In the genomic region with DNA sequence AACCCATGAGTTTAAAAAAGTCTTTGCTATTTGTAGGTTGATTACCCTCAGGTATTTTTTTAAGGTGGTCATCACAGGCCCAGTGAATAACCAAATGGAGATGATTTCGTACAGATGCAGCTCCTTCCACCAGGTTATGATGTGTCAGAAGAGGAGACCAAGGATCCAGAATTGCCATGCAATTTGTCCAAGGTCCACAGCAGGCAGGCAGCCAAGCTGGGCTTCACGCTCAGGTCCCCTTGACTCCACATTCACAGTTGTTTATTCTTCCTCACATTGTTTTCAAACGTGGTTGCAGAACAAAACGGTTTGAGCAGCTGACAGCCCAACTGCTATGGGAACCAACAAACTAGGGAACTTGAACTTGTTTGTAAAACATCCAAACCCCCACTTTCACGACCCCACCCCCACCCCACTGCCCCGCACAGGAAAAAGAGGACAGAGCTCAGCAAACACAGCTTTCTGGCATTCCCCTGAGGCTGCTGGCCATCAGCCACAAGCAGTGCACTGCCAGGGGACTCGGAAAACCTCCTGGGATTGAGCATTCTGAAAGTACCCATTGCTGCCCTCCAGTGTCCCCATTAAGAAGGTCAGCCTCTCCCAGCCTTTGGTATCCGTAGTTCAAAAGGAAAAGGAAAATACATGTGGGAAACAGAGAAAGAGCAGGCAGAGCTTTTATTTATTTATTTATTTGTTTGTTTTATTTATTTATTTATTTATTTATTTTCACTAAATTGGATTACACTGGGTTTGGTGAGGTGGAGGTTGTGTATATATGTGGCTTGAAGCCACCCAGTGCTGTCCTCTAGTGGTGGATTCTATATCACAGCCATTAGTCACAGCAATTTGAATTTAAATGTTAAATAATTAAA, we compare ENCODE assay signal across 8 mouse cellular contexts. TPM values are rescaled to one million over a fixed set of nuclear protein-coding genes. Genes with fewer than 3 reads are reported as not detected.
DNase-seq lines count a peak whose midpoint lies in the region; ATAC-seq and TF ChIP-seq lines count a peak whose summit lies in the region.

No protein-coding gene starts in this region.

- H3K4me2 ChIP-seq in forebrain, postnatal 0 days (ENCODE audit: low read depth): no peak overlapping the region

- no peaks in the 10 kb centered on the region; the same call in 1 of the 2 replicates for H3K4me1 ChIP-seq in forebrain, postnatal 0 days (ENCODE audit: insufficient read depth)

- peak; percentile 73 for ATAC-seq in forebrain, postnatal 0 days
- no peak for ATAC-seq in erythroblast, adult 5-6 weeks (replicated peaks; ENCODE audit: low FRiP score, poor library complexity, severe bottlenecking)

- TF ChIP-seq CTCF in forebrain, postnatal 0 days (IDR thresholded peaks at IDR 0.05; ENCODE audit: low read depth): peak; percentile 70

- H3K27ac ChIP-seq in forebrain, postnatal 0 days (ENCODE audit: low read depth, low read length): no peak overlapping the region

- H3K9me3 ChIP-seq in forebrain, postnatal 0 days (ENCODE audit: low read length): no peaks in the 10 kb centered on the region

- H3K4me3 ChIP-seq in forebrain, postnatal 0 days (ENCODE audit: low read depth, low read length): no peak overlapping the region

- no peaks in the 10 kb centered on the region for H3K36me3 ChIP-seq in forebrain, postnatal 0 days (ENCODE audit: insufficient read depth)

- no peak overlapping the region for H3K9ac ChIP-seq in forebrain, postnatal 0 days

- DNase-seq in adrenal gland, adult (ENCODE audit: inconsistent age in 2 of 2, low spot score in 1 of 2): peak; percentile 51 to 82
- no peak for DNase-seq in adrenal gland, postnatal 4 days (ENCODE audit: low spot score in 2 of 2)
- peak; percentile 52 for DNase-seq in right cerebral cortex, adult 18-20 months
- DNase-seq in right cerebral cortex, postnatal 25 days: no peak
- peak; percentile 74 for DNase-seq in forebrain, postnatal 0 days
- DNase-seq in kidney, postnatal 10 days: peak; percentile 69
- DNase-seq in lung, postnatal 36 days: peak; percentile 66

- no peaks in the 10 kb centered on the region for H3K27me3 ChIP-seq in forebrain, postnatal 0 days (ENCODE audit: insufficient read depth, low read length)

- WGBS in forebrain, postnatal 0 days: 19% methylated on average over 8 of the region's 8 CpGs

RNA-seq across cellular contexts. Expression of gene Cdh5, which starts 24.6 kb away (rescaled TPM):
- total RNA-seq in adrenal gland, postnatal 4 days (2021): 100 to 1,000 TPM; 117 to 119 TPM
- total RNA-seq in forebrain, postnatal 0 days (2014; rRNA removed): 10.9 and 18.1 TPM in 2 replicates
- 8.1 and 8.4 TPM in 2 replicates for polyA plus RNA-seq in forebrain, postnatal 0 days (2015; fragmentation: Nextera tagmentation; extraction: Ambion mirVana)
- not detected in 2 replicates for total RNA-seq in erythroblast, adult 5-6 weeks (2015; ENCODE audit: low replicate concordance)
- total RNA-seq in erythroblast, adult 5-6 weeks (2017; ENCODE audit: low replicate concordance): not detected in 2 replicates

Comparison
In these comparisons a context has a peak if more than half of its experiments do, and no peak if none do; other contexts are left out.
1. DNase-seq: peak in adrenal gland, adult (2 of 2), right cerebral cortex, adult 18-20 months (single experiment), forebrain, postnatal 0 days (single experiment), kidney, postnatal 10 days (single experiment) and lung, postnatal 36 days (single experiment); none in adrenal gland, postnatal 4 days (0 of 2) and right cerebral cortex, postnatal 25 days (single experiment).